Mouse (Mus musculus) embryo, embryonic 11.5 days (tissue): Measurements from ENCODE around the gene Ier3.
"Not testable (repeated sequence)": the region's sequence is repeated elsewhere in the genome, so short reads cannot be mapped to it uniquely, and the experiment has no call there.

Source experiments
- DNase-seq: peaks from one replicate; pipeline ENCODE4 v3.0.0-alpha.2; 2012; ENCODE audit warnings: low read depth, low spot score

Gene Ier3

DNA sequence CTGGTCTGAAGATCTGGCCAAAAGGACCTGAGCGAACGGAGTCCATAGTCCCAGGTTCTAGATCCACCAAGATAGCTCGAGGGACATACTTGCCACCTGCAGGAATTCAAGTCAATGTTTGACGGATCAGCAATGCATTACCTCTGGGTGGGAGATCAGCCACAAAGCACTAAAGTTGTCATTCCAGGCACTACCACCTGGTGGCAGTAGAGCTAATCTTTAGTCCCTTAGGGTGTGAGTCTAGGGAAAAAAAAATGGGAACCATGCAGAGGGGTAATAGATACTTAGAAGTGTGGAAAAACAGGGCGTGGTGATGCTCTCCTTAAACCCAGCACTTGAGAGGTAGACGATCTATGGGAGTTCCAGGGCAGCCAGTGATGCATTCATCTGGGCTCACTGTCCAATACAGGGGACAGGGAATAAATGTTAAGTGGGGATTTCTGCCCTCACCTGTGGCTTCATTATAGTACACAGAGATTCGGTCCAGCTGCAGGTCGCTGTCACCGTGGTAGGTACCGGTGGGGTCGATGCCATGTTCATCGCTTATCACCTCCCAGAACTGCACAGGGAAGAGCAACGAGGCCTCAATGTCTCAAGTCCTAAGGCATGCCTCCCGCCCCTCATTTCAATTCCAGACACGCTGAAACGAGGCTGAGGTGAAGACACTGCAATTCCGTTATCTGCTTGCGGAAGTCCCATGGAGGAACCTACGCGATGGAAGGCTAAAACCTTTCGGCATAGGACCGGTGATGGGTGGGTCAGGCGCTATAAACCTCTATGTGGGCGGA is 14.9 kb downstream of the Ier3 start:
- DNase-seq: peak; percentile 75

DNA sequence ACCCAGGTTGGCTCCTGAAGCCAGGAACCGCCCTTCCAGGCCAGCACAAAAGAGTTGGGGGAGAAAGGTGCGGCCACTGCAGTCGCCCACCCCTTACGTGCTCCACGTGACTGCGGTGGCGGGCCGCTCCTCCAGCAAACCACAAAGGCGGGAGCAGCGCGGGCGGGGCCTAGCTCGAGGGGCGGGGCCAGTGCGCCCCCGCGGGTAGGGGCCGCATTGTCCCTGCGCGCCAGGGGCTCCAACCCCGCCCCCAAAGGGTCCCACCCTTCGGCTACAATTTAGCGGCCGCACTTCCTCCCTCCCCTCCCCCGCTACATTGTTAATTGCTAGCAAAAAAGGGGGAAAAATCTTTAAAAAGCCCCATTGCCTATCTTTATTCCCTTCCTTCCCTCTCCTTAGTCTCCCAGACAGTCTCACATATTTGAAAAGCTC is 15.5 kb downstream of the Ier3 start:
- peak; percentile 87 for DNase-seq

GRCm38 (mm10) chr17:35837487-35837886 is 16.0 kb downstream of the Ier3 start:
- DNase-seq: no peak

DNA sequence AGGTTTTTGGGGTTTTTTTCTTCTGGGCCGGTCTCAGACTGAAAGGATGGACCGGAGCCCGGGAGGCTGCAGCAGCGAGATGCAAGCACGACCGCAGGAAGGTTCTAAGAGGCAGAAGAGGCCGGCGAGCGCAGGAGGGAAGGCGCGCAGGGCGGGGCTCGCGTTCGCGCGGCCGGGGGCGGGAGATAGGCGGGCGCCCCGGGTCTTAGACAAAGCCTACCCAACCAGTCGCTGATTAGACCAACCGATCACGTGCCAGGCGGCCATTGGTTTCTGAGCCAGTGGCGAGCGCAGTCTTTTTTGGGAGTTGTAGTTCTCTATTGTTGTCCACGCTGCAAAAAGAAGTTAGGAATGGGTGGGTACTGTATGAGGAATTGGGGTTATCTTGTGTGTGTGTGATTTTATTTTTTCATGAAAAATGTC is 16.6 kb downstream of the Ier3 start, which contains the start of gene Tubb5:
Gene Tubb5 (minus strand): TSS at position 185 of the 423 bp plus-strand sequence.
- DNase-seq: peak; percentile 92

DNA sequence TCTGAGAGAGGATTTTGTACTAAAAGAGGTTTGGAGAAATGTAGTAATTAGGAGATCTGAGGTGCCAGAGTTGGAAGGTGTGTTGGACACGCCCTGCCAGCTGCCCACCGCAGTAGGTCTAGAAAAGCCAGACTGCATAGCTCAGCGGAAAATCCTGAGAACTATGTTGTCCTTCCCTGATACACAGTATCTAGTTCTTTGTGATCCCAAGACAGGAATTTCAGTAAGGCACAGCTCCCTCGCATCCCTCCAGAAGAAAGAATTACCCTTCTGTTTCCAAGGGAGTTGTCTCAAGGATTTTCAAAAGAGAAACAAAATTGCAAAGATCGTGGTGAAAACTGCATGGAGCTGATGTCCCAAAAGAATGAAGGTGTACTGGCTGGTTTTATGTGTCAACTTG is 17.1 kb downstream of the Ier3 start:
- DNase-seq: no peak

GRCm38 (mm10) chr17:35839002-35839401 is 17.5 kb downstream of the Ier3 start:
- not testable (repeated sequence) for DNase-seq

DNA sequence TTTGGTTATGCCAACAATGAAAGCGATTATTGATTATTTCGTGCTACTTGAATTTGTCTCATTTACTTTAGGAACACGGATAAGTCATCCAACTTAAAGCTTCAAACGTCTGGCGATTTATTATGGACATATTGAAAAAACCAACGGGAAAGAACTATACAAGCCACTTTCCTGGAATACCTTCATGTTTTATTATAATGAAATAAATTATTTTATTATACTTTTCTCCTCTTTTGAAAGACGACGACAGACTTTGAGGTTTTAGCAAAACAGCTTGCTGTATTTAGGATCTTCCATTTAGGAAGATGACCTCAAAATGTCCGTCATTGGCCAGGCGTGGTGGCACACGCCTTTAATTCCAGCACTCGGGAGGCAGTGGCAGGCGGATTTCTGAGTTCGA is 19.1 kb downstream of the Ier3 start:
- DNase-seq: no peak

DNA sequence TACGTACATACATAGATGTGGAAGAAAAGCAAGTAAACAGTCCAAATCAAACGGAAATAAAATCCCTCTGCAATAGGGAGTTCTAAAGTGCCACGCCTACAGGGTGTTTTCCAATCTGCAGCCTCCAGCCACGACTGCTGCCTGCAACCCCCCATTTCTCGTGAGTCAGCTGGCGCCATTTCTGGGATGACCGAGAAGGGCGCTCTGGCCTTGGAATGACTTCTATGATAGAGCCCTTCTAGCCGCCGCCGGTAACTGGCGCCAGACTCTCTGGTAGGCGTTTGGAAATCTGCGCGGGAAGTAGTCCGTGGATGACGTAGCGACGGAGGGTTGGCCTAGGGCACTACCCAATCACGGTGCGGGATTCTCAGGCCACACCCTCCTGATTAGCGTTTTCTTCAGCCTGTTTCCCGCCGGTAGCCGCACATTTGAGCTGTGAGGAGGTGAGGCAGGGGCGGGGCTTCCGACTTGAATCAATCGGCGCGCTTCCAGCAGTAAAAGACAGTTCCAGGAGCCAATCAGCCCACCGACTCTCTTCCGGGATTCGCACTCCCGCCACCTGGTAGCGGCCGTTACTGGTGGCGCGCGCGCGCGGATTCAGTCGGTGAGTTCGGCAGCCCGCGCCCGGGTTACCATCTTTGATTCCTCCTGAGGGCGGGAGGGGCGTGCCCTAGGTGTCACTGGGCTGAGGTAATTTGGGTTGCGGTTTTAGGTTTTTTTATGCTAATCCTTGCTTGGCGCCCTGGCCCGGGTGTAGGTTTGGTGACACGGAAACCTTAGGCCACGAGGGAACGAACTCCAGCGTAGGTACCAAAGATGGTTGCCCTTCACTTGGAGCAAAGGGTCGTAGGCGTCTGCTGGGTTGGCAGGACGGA is 19.8 kb downstream of the Ier3 start, which contains the start of gene Mdc1:
Gene Mdc1 (plus strand): TSS at position 440 of the 875 bp plus-strand sequence.
- peak; percentile 99 for DNase-seq

- DNase-seq: no peak
These were observed 20.5 kb downstream of the Ier3 start for GRCm38 (mm10) chr17:35842006-35842405.

GRCm38 (mm10) chr17:35843514-35843913 is 22.0 kb downstream of the Ier3 start:
- DNase-seq: no peak

DNA sequence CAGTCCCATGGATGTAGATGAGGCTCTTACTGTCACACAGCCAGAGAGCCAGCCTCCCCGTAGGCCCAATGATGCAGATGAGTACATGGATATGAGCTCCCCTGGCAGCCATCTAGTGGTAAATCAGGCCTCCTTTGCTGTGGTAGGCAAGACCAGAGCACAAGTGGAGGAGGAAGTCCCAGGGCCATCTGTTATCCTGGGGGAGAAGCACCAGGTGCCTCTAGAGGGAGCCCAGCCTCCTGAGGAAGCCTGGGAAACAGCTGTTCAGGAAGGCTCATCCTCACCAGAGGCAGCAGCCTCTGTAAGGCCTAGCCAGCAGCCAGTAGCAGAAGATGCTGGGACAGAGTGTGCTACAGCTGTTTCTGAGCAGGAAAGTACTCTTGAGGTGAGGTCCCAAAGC is 26.6 kb downstream of the Ier3 start:
- no peak for DNase-seq

DNA sequence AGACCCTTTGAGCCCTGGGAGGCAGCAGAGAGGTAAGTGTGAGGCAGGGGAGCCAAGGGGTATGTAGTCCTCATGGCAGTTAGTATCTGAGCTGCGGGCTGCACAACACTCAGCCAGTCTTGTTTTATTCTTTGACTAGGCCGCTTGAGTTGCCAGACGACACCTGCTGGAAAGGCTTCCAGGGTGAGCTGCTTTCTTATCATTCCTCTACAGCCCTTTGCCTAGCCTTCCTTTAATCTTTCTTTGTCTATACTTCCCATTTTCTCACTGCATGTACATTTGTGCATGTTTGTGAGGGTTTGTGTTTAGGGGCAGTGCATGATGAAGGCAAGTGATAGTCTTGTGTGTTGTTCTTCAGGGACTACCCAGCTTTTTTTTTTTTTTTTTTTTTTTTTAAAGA is 29.5 kb downstream of the Ier3 start:
- no peak for DNase-seq

- no peak for DNase-seq
These were observed 37.9 kb downstream of the Ier3 start for GRCm38 (mm10) chr17:35859371-35859770.

DNA sequence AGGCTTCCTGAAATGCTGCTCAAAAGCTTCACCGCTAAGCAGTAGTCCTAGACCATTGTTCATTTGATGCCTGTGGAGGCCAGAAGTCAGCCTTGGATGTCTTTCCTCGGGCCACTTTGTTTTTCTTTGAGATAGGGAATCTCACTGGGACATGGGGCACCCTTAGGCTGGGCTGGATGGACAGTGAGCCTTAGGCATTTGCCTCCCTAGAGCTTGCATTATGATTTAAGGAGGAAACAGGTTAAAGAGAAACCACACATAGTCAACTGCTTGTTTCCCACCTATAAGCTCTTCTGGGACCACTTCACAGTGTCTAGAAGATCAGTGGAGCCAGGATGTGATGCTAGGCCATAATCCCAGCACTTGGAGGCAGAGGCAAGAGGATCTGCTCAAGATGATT is 38.4 kb downstream of the Ier3 start:
- DNase-seq: no peak

DNA sequence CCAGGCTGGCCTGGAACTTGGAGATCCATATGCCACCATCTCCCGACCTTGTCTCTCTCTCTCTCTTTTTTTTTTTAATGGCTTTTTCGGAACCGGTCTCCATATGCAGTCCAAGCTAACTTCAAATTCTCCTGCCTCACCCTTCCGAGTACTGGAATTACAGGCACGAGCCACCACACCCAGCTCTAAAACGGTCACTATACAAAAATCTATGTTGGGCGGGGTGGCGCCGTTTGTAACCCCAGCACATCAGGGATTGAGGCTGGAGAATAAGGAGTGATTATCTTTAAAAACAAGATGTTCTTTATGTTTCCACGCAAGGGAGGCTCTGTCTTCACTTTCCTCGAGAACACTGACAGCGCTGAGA is 39.3 kb downstream of the Ier3 start:
- no peak for DNase-seq

- peak; percentile 83 for DNase-seq
These were observed 39.8 kb downstream of the Ier3 start, which contains the start of gene Nrm for GRCm38 (mm10) chr17:35861198-35861857. TSS of gene Nrm (plus strand) at chr17:35861318.

DNA sequence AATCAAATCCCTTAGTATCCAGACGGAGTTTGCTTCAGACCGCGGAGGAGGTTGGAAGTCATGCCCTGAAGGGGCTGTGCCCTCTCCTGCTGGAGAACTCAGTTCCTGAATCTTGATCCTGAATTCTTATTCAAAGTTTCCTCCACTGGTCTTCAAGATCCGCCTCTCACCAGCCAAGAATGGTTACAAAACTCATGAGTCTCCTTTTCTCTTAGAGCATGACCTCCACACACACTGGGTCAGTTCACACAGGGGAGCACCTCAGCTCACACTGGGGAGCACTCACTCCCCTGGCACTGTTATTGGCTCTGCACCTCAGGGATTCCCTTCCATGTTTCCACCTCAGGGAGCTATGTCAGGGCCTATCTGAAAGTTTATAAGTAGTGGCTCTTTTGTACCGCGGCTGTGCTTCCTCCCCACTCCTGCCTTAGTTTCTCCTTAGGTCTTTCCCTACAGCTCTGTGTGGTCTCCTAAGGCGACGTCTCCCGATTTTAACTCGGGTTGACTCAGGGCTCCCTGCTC is 43.4 kb downstream of the Ier3 start:
- DNase-seq: no peak

DNA sequence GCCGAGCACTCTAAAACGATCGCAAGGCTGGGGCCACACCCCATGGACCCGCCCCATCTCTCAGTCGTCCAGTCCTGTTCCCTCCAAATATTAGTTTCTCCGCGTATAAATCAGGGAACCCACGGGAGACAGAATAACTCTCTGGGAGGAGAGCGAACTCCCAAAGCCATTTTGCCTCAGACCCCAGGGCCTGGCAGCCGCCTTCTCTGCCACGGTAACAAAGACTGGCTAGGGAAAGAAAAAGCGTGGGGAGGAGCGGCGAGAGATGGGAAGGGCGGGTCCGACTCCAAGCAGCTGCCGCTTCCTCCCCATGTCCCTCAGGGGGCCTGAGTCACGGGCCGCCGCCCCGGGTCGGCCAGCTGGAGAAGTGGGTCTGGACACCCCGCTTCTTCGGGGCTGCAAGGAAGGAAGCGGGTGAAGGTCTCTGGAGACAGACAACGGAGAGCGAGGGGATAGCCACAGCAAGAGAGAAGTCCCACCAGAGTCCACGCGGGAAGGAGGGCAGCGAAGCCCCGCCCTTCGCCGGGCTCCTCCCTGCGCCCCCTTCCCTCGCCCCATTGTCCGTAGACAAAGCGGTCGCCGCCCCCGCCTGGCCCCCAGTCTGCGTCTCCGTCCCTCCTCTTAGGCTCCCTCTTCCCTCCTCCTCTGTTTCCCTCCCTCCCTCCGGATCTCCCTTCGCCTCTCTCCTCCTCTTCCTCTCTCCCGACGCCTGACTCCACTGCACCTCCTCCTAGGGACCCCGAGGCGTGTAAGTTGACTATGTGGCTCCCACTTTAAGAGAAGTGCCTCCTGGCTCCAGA is 44.2 kb downstream of the Ier3 start, which contains the start of gene Ppp1r18:
Gene Ppp1r18 (plus strand): TSS at position 113 of the 800 bp plus-strand sequence.
- peak; percentile 77 for DNase-seq

DNA sequence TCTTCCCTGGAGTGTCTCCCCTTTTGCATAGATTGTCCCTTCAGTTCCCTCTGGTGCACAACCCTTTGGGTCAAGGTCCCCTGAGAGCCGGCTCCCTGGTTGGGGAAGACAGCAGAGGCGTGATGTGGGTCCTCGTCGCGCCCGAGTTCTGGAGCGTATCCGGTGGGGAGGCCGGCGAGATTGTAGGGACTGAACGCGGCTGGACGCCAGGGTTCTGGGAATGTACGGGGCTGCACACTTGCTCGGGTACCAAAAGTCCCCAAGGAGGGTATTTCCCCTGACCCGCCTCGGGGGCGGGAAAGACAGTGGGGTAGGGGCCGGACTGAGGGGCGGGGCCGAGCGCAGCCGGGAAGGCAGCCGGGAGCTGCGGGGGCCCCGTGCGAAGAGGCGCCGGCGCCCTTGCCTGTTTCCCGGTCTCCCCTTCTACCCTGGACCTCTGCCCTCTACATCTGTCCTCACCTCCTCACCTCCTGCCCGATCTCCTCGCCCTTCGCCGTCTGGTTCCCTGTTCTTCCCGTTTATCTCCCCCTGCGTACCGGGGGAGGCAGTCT is 44.9 kb downstream of the Ier3 start:
- no peak for DNase-seq
